Mouse (Mus musculus): Measurements from ENCODE around the gene B4galt1. TPM values are rescaled to one million over a fixed set of nuclear protein-coding genes. Genes with fewer than 3 reads are reported as not detected.
A peak's percentile ranks its signal among the peaks of the same experiment; 100 is the strongest.

Gene B4galt1
- total RNA-seq, 2 experiments from 2014 or later = 90.1 to 98.1 TPM

- no peak for DNase-seq (ENCODE audit: low spot score in 2 of 2)
Measured at GRCm38 (mm10) chr4:40844811-40845751, 8.7 kb downstream of the B4galt1 start.

GRCm38 (mm10) chr4:40844251-40844721 is 9.5 kb downstream of the B4galt1 start:
- DNase-seq (ENCODE audit: low spot score in 2 of 2) = no peak

DNA sequence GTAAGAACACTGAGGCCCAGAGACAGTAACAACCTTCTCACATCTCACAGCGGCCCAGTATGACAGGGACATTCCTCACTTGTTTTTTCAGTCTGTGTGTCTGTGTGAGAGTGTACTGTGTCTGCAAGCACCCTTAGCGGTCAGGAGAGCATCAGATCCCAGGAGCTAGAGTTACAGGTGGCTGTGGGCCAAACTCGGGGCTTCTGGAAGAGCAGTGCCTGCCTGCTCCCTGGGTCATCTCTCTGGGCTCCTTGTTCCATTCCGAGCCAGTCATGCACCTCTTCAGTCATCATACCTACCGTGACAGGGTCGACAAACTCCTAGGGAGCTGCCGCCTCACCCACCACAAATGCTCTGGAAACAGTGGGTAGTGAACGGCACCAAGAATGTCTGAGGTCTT is 10.1 kb downstream of the B4galt1 start:
- DNase-seq (ENCODE audit: low spot score in 2 of 2) = no peak

- DNase-seq (ENCODE audit: low spot score in 2 of 2) = no peak
Measured at GRCm38 (mm10) chr4:40840448-40840847, 13.4 kb downstream of the B4galt1 start.

DNA sequence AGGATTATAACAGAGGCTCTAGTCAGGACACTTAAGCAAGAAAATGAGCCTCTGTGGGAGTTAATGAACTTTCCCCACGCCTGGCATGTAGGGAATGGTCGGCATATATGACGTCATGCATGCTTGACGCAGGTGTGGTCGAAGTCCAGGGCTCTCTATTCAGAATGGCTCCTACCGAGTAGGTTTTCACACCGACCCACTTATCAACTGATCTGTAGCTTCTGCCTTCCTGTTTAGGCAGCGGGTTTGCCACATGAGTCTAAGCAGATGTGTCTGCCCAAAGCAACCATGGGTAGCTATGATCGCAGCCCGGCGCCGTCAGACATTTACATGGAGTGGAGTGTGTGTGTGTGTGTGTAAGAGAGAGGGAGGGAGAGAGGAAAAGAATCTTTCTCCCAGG is 14.6 kb downstream of the B4galt1 start:
- DNase-seq (ENCODE audit: low spot score in 2 of 2) = no peak

- DNase-seq (ENCODE audit: low spot score in 2 of 2) = peak in 1 of 2 experiments; percentile 39
Measured at GRCm38 (mm10) chr4:40837451-40838285, 16.1 kb downstream of the B4galt1 start.

DNA sequence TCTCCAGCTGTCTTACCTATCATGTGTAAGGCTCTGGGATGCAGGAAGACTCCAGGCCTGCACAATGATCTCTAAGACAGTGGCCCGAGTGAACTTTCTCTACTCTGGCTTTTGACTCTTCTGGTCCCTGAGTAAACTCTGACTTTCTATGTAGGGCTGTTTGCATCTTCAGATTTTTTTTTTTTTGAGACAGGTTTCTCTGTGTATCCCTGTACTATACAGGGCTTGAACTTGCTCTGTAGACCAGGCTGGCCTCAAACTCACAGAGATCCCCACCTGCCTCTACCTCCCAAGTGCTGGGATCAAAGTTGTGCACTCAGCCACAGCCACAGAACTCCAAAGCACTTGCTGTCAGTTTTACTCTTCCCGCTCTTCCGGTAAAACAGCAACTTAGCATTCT is 16.8 kb downstream of the B4galt1 start:
- DNase-seq (ENCODE audit: low spot score in 2 of 2) = no peak

DNA sequence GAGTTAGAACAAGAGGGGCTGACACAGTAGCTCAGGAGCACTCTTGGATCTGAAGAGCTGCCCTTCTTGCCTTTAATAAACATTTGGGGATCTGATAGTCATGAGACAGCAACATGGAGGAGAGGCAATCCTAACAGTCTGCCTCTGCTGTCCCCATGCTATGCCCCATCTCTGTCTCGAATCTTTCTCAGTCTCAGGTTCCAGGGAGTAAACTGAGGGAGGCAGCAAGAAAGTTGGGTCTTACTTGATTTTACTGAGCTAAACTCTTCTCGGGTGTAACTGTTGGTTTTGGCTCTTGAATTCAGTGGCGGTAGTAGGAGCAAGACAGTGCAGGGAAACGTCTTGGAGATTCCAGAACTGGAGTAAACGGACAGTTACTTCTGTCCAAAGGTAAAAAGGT is 18.9 kb downstream of the B4galt1 start:
- DNase-seq (ENCODE audit: low spot score in 2 of 2) = no peak

DNA sequence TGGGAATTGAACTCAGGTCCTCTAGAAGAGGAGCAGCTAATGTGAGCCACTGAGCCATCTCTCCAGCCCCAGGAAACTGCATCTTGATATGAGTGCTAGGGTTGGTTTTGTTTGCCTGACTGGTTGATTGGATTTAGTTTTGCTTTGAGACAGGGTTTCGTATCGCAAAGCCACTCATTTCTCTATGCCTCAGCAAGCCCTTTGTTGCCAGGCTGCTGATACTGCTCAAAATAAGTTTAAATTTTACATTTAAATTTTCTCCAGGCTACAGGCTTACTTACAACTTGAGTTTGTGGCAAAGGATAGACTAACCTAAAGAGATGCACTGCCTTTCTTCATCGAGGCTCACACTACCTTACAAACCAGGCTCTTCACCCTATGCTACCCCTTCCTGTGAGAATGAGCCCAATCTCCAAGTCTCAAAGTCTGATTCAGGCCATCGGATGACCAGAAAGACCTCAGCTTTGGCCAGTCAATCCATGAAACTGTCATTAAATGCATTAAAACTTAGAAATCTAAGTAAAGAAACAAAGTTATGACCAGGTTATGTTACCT is 19.5 kb downstream of the B4galt1 start:
- no peak for DNase-seq (ENCODE audit: low spot score in 2 of 2)

DNA sequence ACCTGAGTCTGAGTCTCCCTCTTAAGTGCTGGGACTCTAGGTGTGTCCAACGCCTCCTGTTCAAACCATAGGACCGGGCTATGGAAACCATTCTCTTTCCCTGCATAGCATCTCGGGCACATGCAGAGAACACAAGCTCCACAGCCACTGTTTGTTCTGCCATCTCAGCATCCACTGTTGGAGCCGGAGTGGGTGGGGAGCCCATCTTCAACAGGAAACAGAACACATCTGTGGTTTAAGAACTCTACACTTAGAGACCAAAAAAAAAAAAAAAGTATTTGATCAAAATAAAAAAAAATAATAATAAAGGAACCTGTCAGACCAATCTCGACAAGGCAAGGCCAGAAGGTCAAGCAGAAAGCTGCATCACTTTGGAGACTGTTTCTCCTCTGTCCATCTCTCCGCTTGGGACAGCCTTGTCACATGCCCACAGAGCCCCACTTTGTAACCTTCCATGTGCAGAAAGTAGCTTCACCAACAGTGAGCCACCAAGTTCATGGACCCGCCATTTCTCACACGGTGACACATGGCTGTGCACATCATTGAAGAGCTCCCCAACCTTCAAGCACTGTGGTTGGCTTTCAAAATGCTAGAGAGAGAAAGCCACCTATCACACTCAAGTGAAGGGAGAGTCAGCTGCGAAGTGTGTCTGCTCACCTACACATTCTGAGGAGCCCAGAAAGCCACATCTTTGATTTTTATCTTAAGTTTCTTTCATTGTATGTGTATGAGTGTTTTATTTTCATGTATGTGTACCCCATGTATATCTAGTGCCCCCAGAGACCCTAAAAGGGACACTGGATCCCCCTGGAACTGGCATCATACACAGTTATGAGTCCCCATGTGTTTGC is 20.2 kb downstream of the B4galt1 start:
- DNase-seq (ENCODE audit: low spot score in 2 of 2) = no peak

DNA sequence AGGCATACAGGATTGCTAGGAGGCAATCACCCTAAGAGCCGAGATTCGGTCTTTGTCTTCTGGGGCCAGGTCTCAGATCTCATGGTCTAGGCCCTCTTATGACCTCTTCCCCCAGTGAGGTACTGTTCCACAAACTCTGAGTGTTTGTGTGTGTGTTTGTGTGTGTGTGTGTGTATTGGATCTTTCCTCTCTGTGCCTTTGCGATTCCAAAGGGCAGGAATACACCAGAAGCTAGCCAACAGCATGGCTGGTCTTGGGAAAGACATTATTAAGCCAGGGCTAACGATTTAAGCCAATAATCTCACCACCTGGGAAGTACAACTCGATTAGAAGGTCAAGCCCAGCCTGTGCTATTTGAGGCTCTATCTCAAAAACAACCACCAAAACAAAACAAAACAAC is 23.3 kb downstream of the B4galt1 start:
- no peak for DNase-seq (ENCODE audit: low spot score in 2 of 2)

DNA sequence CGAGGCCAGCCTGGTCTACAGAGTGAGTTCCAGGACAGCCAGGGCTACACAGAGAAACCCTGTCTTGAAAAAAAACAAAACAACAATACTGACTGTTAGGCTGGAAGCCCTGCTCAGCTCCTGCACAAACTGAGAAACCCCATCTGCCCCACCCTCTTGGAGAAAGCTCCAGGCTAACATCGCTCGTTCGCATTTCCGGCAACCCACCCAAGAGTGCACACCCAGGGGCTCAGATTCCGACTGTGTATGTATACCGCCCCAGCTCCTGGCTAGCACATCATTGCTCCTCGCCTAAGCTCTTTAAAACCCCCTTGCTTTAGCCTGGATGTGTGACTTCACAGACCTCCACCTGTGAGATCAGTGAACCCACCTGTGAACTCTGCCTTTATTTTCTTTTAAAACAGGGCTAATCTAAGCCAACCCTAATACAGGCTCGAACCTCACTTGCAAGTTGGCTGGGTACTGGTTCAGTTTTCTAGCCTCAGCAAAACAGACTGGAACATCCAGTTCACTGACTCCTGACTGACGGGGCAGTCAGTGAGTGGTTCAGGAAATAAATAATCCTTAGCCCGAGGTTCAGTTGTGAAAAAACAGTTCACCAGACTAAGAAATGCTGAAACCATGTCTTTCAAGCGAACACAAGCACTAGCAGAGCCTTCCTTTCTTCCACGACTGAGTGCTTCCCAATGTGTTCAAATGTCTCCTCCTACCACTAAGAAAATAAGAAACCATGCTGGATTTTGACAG is 24.0 kb downstream of the B4galt1 start:
- DNase-seq (ENCODE audit: low spot score in 2 of 2) = no peak

- no peak for DNase-seq (ENCODE audit: low spot score in 2 of 2)
Measured at GRCm38 (mm10) chr4:40828910-40829309, 24.9 kb downstream of the B4galt1 start.

- DNase-seq (ENCODE audit: low spot score in 2 of 2) = no peak
Measured at GRCm38 (mm10) chr4:40827926-40828325, 25.9 kb downstream of the B4galt1 start.

- no peak for DNase-seq (ENCODE audit: low spot score in 2 of 2)
Measured at GRCm38 (mm10) chr4:40826810-40827209, 27.0 kb downstream of the B4galt1 start.

GRCm38 (mm10) chr4:40825981-40826380 is 27.8 kb downstream of the B4galt1 start:
- DNase-seq (ENCODE audit: low spot score in 2 of 2) = no peak

GRCm38 (mm10) chr4:40825146-40825545 is 28.7 kb downstream of the B4galt1 start:
- no peak for DNase-seq (ENCODE audit: low spot score in 2 of 2)

- DNase-seq (ENCODE audit: low spot score in 2 of 2) = no peak
Measured at GRCm38 (mm10) chr4:40824505-40824904, 29.3 kb downstream of the B4galt1 start.

GRCm38 (mm10) chr4:40823664-40824063 is 30.1 kb downstream of the B4galt1 start:
- DNase-seq (ENCODE audit: low spot score in 2 of 2) = no peak

- no peak for DNase-seq (ENCODE audit: low spot score in 2 of 2)
Measured at GRCm38 (mm10) chr4:40823151-40823550, 30.7 kb downstream of the B4galt1 start.

Measured in adrenal gland, postnatal 4 days (tissue).